Mouse (Mus musculus): ENCODE measurements around the gene Il1r1.

DNA sequence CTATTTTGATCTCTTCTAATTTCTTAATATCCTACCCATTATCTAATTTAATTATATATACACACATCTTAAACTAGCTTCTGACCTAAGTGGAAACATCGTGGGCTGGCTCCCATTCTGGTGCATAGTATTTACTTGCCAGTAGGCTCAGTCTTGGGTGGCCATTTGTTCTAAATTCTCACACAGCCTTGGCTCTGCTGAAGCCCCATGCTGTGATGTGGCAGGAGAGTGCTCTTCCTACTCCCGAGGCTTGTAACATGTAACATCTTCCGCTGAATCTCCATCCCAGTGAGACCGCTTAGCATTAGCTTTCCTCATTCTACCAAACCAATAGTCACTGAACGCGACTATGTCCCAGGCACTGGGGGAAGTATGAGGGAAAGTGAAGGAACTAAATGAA, 43.0 kb downstream of the Il1r1 start:
- TF ChIP-seq CTCF (IDR thresholded peaks at IDR 0.05; ENCODE audit: low read depth, low read length) (no peak), POLR2A (IDR thresholded peaks at IDR 0.05; ENCODE audit: borderline replicate concordance, low read depth, low read length) (no peak)

Data from bone marrow macrophage, adult 2 months (primary cell).